Mouse (Mus musculus) natural killer cell, adult 2 months (primary cell): ENCODE data around the gene Mphosph6.

Experiments
- DNase-seq, 2 experiments: peaks; one replicate each; pipeline ENCODE4 v3.0.0; 2022; ENCODE audit warnings: low spot score in 2 of 2

Gene Mphosph6

GRCm38 (mm10) chr8:117771115-117771836 lies 30.5 kb downstream of the Mphosph6 start:
- DNase-seq = no peak

- DNase-seq = no peak
Measured at GRCm38 (mm10) chr8:117768971-117769370, 32.8 kb downstream of the Mphosph6 start.

- DNase-seq = no peak
Measured at GRCm38 (mm10) chr8:117765947-117766346, 35.8 kb downstream of the Mphosph6 start.

- no peak for DNase-seq
Measured at GRCm38 (mm10) chr8:117764625-117765024, 37.1 kb downstream of the Mphosph6 start.

GRCm38 (mm10) chr8:117762776-117763175 lies 39.0 kb downstream of the Mphosph6 start:
- DNase-seq = no peak

- DNase-seq = no peak
Measured at GRCm38 (mm10) chr8:117757900-117758299, 43.8 kb downstream of the Mphosph6 start.

GRCm38 (mm10) chr8:117749436-117749835 lies 52.3 kb downstream of the Mphosph6 start:
- DNase-seq = no peak

- DNase-seq = no peak
Measured at GRCm38 (mm10) chr8:117747886-117748730, 53.6 kb downstream of the Mphosph6 start.

- DNase-seq = no peak
Measured at GRCm38 (mm10) chr8:117747428-117747827, 54.3 kb downstream of the Mphosph6 start.

- DNase-seq = no peak
Measured at GRCm38 (mm10) chr8:117746651-117747050, 55.1 kb downstream of the Mphosph6 start.

- DNase-seq = no peak
Measured at GRCm38 (mm10) chr8:117742431-117743012, 59.2 kb downstream of the Mphosph6 start.
